Mouse (Mus musculus) embryonic fibroblast, embryonic 13.5 days (primary cell): Measurements from ENCODE around the gene Ubl4b.

Source experiments
- CTCF ChIP-seq: IDR thresholded peaks from 2 replicates; pipeline ENCODE4 v1.5.1; 2011; ENCODE audit warnings: mild to moderate bottlenecking, control low read depth, low read length, moderate library complexity, borderline replicate concordance; ENCODE audit not compliant: insufficient read depth
- POLR2A ChIP-seq: IDR thresholded peaks from 2 replicates; pipeline ENCODE4 v1.6.1; 2011; ENCODE audit warnings: low read depth, mild to moderate bottlenecking, control low read depth, low read length, moderate library complexity

- TF ChIP-seq CTCF (no peak), POLR2A (no peak)
Observed at GRCm38 (mm10) chr3:107600127-107600526, 45.3 kb upstream of the Ubl4b start.
